Mouse (Mus musculus) liver, embryonic 15.5 days (tissue): ENCODE measurements at regions not wholly inside any gene's neighbourhood (a gene's known extent, or its start where the extent isn't known, plus 50 kb on each side); places are given as distances from the start of the nearest gene placed in this dataset.
"Not testable (repeated sequence)": the region's sequence is repeated elsewhere in the genome, so short reads cannot be mapped to it uniquely, and the experiment has no call there.

Experiments
- ATAC-seq: fragments of 200-750 bp; cut with Nextera tagmentation; 2 replicates; pipeline ENCODE4 v1.8.0; 2017; ENCODE audit warnings: moderate number of reproducible peaks, mild to moderate bottlenecking, moderate library complexity; ENCODE audit not compliant: insufficient read depth
- H3K27ac ChIP-seq: fragments of 300-500 bp; sonication (generic); replicated peaks from 2 replicates; pipeline ENCODE4 v1.5.1; 2015; ENCODE audit warnings: mild to moderate bottlenecking, inconsistent platforms
- H3K27me3 ChIP-seq: fragments of 300-500 bp; sonication (generic); 2 replicates; pipeline ENCODE4 v1.6.1; 2015; ENCODE audit warnings: mild to moderate bottlenecking, inconsistent platforms
- H3K36me3 ChIP-seq: fragments of 300-500 bp; sonication (generic); replicated peaks from 2 replicates; pipeline ENCODE4 v1.6.1; 2015; ENCODE audit warnings: moderate library complexity, mild to moderate bottlenecking, inconsistent platforms
- H3K4me1 ChIP-seq: fragments of 300-500 bp; sonication (generic); replicated peaks from 2 replicates; pipeline ENCODE4 v1.6.1; 2015; ENCODE audit warnings: inconsistent platforms
- H3K4me2 ChIP-seq: fragments of 300-500 bp; sonication (generic); 2 replicates; pipeline ENCODE4 v1.6.1; 2015; ENCODE audit warnings: moderate library complexity, mild to moderate bottlenecking, inconsistent platforms
- H3K4me3 ChIP-seq: fragments of 300-500 bp; sonication (generic); replicated peaks from 2 replicates; pipeline ENCODE4 v1.5.1; 2015; ENCODE audit warnings: mild to moderate bottlenecking, inconsistent platforms
- H3K9ac ChIP-seq: fragments of 300-500 bp; sonication (generic); 2 replicates; pipeline ENCODE4 v1.6.1; 2015; ENCODE audit warnings: moderate library complexity, mild to moderate bottlenecking, inconsistent platforms
- H3K9me3 ChIP-seq: fragments of 300-500 bp; sonication (generic); replicated peaks from 2 replicates; pipeline ENCODE4 v1.6.1; 2016; ENCODE audit warnings: inconsistent platforms
- WGBS: fragments of 180-500 bp; shearing (Covaris S2); methylation state at CpG from one replicate; pipeline ENCODE4 v1.1.7; 2015; ENCODE audit warnings: mixed read lengths; ENCODE audit not compliant: insufficient replicate concordance; 5-methylcytosine and 5-hydroxymethylcytosine counted together

GRCm38 (mm10) chr3:39809586-39809985 lies 721.5 kb upstream of the Intu start:
- no peak overlapping the region for H3K4me3 ChIP-seq
- no peaks in the 10 kb centered on the region for H3K36me3 ChIP-seq
- no peaks in the 10 kb centered on the region for H3K9me3 ChIP-seq
- 74% methylated on average over 1 of the region's 1 CpGs for WGBS
- no peaks in the 10 kb centered on the region for H3K27me3 ChIP-seq
- H3K9ac ChIP-seq = no peak overlapping the region
- no peaks in the 10 kb centered on the region for H3K4me1 ChIP-seq
- ATAC-seq = no peak
- no peak overlapping the region for H3K27ac ChIP-seq
- no peak overlapping the region for H3K4me2 ChIP-seq

DNA sequence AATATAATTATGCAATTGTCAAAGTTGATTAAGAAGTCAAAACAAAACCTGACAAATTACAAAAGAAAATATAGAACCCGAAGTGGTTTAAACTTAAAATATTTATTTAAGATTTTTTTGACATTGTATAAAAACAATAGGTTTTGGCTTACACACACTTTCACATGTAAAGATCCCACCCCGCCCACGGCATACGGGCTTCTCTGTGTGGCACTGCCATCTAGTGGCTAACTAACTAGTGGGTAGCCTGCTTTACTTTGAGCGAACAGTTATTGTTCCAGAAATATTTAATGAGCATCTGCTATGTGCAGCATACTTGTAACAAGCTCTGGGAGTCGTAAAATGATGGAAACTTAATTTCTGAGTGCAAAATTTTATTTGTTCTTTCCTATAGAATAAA lies 716.3 kb upstream of the Intu start:
- no peak overlapping the region for H3K4me2 ChIP-seq
- WGBS = 17% methylated on average over 6 of the region's 6 CpGs
- no peak overlapping the region for H3K27ac ChIP-seq
- no peak for ATAC-seq
- no peaks in the 10 kb centered on the region for H3K36me3 ChIP-seq
- H3K4me1 ChIP-seq = no peaks in the 10 kb centered on the region
- H3K9me3 ChIP-seq = no peaks in the 10 kb centered on the region
- no peak overlapping the region for H3K9ac ChIP-seq
- no peaks in the 10 kb centered on the region for H3K27me3 ChIP-seq
- no peak overlapping the region for H3K4me3 ChIP-seq

DNA sequence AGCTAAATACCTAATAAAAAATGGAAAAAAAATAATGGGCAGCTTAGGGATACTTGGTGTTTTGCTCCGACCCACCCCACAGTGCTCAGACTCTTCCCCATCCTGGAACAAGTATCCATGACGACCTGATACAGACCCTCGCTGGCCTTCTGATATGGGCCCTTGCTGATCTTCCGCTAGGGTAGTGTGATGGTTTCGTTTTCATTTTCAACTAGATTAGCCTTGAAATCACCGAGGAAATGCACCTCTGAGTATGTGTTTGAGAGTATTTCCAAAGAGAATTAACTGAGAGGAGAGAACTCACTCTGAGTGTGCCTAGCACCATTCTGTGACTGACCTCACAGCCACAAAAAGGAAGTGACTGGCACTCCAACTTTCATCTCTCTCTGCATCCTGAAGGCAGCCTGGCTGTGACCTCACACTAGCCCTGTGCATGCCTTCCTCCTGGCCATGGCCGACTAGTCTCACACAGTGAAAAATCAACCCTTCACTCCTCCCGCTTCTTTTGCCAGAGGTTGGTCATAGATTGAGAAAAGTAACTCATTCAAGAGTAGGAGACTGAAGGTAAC lies 700.5 kb upstream of the Intu start:
- Histone ChIP-seq H3K9me3 (no peaks in the 10 kb centered on the region), H3K4me1 (no peaks in the 10 kb centered on the region), H3K4me2 (no peak overlapping the region), H3K27ac (no peak overlapping the region), H3K9ac (no peak overlapping the region), H3K27me3 (no peaks in the 10 kb centered on the region), H3K4me3 (no peak overlapping the region), H3K36me3 (no peaks in the 10 kb centered on the region)
- no peak for ATAC-seq
- WGBS = 56% methylated on average over 8 of the region's 8 CpGs

DNA sequence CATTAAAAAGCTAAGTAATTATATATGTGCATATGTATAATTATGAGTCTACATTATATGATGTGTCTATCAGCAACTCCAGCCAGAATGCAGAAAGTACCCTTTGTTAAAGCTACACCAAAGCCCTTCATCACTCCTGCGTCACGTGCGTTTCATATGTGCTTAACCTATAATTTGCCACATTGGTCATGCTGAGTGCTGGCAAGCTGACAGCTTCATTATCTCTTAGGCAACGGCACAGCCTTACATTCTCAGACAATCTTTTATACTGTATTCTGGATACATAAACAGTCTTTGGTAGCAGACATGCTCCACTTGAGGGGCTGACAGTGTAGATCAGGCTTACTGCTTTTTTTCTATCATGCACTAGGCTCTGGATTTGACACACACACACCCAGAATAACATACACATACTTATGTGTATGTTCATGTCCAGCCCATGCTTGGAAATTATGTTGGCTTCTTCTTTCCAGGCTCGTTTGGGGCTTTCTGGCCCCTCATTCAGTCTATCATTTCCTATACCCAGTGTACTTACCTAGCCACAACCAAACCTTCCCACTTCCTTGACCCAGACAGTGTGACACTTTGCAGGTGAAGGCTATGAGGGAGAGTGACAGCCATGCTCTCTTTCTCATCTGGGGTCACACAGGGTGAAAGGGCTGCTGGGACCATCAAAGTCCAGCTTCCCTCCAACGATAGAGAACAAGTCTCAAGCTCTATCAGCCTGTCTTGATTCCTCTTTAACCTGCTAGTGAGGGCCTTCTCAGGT lies 692.5 kb upstream of the Intu start:
- H3K36me3 ChIP-seq = no peaks in the 10 kb centered on the region
- no peak overlapping the region for H3K4me3 ChIP-seq
- 64% methylated on average over 6 of the region's 6 CpGs for WGBS
- no peaks in the 10 kb centered on the region for H3K9me3 ChIP-seq
- no peaks in the 10 kb centered on the region for H3K4me1 ChIP-seq
- H3K4me2 ChIP-seq = no peak overlapping the region
- no peak for ATAC-seq
- H3K9ac ChIP-seq = no peak overlapping the region
- no peak overlapping the region for H3K27ac ChIP-seq
- no peaks in the 10 kb centered on the region for H3K27me3 ChIP-seq

GRCm38 (mm10) chr3:39840946-39841345 lies 690.1 kb upstream of the Intu start:
- Histone ChIP-seq H3K27me3 (no peaks in the 10 kb centered on the region), H3K9ac (no peak overlapping the region), H3K9me3 (no peaks in the 10 kb centered on the region), H3K36me3 (no peaks in the 10 kb centered on the region), H3K4me1 (no peaks in the 10 kb centered on the region), H3K27ac (no peak overlapping the region), H3K4me2 (no peak overlapping the region), H3K4me3 (no peak overlapping the region)
- ATAC-seq = no peak
- WGBS = 62% methylated on average over 5 of the region's 5 CpGs

- no peaks in the 10 kb centered on the region for H3K27me3 ChIP-seq
- no peaks in the 10 kb centered on the region for H3K4me1 ChIP-seq
- no peak overlapping the region for H3K9ac ChIP-seq
- ATAC-seq = no peak
- H3K36me3 ChIP-seq = no peaks in the 10 kb centered on the region
- H3K27ac ChIP-seq = no peak overlapping the region
- no peaks in the 10 kb centered on the region for H3K9me3 ChIP-seq
- WGBS = 72% methylated on average over 2 of the region's 2 CpGs
- H3K4me3 ChIP-seq = no peak overlapping the region
- no peak overlapping the region for H3K4me2 ChIP-seq
Measured at GRCm38 (mm10) chr3:39845123-39845522, 686.0 kb upstream of the Intu start.

DNA sequence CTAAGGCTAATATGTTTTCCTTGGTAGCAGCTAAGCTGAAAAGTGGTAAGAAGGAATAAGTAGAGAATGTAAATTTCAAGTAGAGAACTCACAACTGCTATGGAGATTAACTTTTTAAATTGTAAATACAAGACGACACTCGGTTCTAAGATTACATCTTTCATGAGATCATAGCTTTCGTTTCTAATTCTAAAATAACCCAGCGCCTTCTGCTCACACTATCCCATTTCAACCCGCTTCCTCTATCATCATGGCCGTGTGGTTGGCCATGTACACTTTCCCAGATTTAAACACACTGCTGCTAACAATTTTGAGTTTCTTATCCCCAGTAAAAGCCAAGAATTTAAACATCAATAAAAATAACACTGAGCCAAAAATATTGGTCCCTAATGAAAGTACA lies 682.3 kb upstream of the Intu start:
- H3K9me3 ChIP-seq = no peaks in the 10 kb centered on the region
- no peaks in the 10 kb centered on the region for H3K36me3 ChIP-seq
- H3K27ac ChIP-seq = no peak overlapping the region
- H3K4me2 ChIP-seq = no peak overlapping the region
- H3K4me1 ChIP-seq = no peaks in the 10 kb centered on the region
- no peak for ATAC-seq
- H3K9ac ChIP-seq = no peak overlapping the region
- no peak overlapping the region for H3K4me3 ChIP-seq
- H3K27me3 ChIP-seq = no peaks in the 10 kb centered on the region
- WGBS = 66% methylated on average over 6 of the region's 6 CpGs

- ATAC-seq = no peak
- Histone ChIP-seq H3K9me3 (no peaks in the 10 kb centered on the region), H3K27me3 (no peaks in the 10 kb centered on the region), H3K9ac (no peak overlapping the region), H3K4me3 (no peak overlapping the region), H3K36me3 (no peaks in the 10 kb centered on the region), H3K27ac (no peak overlapping the region), H3K4me2 (no peak overlapping the region), H3K4me1 (no peaks in the 10 kb centered on the region)
- WGBS = 64% methylated on average over 9 of the region's 9 CpGs
Measured at GRCm38 (mm10) chr3:39857214-39857839, 673.8 kb upstream of the Intu start.

DNA sequence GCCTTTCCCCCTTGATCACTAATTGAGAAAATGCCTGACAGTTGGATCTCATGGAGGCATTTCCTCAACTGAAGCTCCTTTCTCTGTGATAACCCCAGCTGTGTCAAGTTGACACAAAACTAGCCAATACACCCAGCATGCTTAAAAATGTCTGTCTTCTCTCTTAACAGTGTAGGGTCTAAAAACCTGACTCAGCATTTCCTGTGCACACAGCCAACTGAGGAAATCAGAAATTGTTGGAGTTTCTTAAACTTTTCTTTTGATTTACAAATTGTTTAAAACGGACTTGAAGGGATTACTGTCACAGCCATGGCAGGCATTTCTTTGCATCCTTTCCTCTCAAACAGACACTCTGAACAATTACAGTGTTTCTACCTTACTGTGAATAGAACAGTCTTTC lies 655.0 kb upstream of the Intu start:
- not testable (repeated sequence) for H3K4me2 ChIP-seq, H3K9ac ChIP-seq, H3K9me3 ChIP-seq, ATAC-seq, H3K36me3 ChIP-seq, H3K27me3 ChIP-seq, H3K27ac ChIP-seq, H3K4me3 ChIP-seq, H3K4me1 ChIP-seq
- WGBS = 48% methylated on average over 1 of the region's 1 CpGs

DNA sequence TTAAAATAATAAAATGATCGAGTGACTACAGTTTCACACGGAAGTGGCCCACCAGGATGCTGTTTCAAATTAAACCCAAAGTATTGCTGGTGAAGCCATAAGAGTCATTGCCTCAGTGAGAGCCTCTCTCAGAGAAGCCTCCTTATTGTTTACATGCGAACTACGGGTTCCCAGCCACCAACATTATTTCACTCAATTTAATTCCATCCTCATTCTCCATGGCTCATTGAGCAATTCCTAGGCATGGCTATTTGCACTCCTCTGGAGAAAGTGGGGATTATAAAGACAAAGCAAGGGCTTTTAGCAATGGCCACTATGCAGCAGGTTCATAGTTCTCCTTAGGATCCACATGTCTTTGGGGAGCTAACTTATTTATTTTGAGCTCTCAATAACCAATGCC lies 646.7 kb upstream of the Intu start:
- Histone ChIP-seq H3K9me3 (no peaks in the 10 kb centered on the region), H3K27ac (no peak overlapping the region), H3K9ac (no peak overlapping the region), H3K4me1 (no peaks in the 10 kb centered on the region), H3K4me3 (no peak overlapping the region), H3K27me3 (no peaks in the 10 kb centered on the region), H3K36me3 (no peaks in the 10 kb centered on the region), H3K4me2 (no peak overlapping the region)
- 77% methylated on average over 4 of the region's 4 CpGs for WGBS
- no peak for ATAC-seq

GRCm38 (mm10) chr3:39888376-39888775 lies 642.7 kb upstream of the Intu start:
- WGBS = 61% methylated on average over 5 of the region's 5 CpGs
- H3K9me3 ChIP-seq = no peaks in the 10 kb centered on the region
- H3K27me3 ChIP-seq = no peaks in the 10 kb centered on the region
- no peak overlapping the region for H3K9ac ChIP-seq
- ATAC-seq = no peak
- H3K36me3 ChIP-seq = no peaks in the 10 kb centered on the region
- no peak overlapping the region for H3K4me2 ChIP-seq
- H3K4me1 ChIP-seq = no peaks in the 10 kb centered on the region
- H3K27ac ChIP-seq = no peak overlapping the region
- no peak overlapping the region for H3K4me3 ChIP-seq
